Mouse (Mus musculus): Measurements from ENCODE around the gene Ube2d3. TPM values are rescaled to one million over a fixed set of nuclear protein-coding genes. Genes with fewer than 3 reads are reported as not detected.

The Ube2d3 gene
- polyA plus RNA-seq (2012; rRNA removed; ENCODE audit: low replicate concordance): 272 and 312 TPM in 2 replicates

DNA sequence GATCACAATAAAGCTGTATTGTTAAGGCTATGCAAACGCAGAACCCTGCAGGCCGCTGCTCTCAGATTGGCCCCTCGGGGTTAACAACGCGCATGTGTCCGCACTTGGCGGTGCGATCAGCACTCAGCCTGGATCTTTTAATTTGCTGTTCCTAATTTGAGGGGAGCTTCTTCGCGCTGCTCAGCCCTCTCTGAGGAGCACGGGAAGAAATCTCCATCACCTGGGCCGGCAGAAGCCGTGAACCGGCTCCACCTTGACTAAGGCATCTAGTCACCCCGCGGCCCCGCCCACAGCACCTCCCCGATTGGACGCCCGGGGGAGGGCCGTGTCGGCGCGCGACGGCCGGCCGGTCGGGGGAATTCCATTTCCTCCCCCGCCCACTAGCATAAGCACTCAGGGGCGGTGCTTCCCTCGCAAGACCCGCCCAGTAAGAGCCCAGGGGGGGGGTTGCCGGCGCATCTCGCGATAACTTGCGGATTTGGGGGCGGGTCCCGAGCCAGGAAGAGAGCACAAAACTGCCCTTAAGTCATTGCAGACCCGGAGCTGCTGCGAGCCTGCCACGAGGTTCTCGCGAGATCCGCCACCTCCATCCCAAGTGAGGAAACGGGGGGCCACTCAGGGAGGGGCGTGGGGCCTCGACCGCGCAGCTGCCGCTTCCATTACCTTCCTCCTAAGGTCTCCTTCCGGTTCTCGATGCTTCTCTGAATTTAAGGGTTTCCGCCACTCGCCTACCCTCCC, at the start of gene Ube2d3:
Gene Ube2d3, plus strand, starts transcription at position 392 of the 738 bp plus-strand sequence.

DNA sequence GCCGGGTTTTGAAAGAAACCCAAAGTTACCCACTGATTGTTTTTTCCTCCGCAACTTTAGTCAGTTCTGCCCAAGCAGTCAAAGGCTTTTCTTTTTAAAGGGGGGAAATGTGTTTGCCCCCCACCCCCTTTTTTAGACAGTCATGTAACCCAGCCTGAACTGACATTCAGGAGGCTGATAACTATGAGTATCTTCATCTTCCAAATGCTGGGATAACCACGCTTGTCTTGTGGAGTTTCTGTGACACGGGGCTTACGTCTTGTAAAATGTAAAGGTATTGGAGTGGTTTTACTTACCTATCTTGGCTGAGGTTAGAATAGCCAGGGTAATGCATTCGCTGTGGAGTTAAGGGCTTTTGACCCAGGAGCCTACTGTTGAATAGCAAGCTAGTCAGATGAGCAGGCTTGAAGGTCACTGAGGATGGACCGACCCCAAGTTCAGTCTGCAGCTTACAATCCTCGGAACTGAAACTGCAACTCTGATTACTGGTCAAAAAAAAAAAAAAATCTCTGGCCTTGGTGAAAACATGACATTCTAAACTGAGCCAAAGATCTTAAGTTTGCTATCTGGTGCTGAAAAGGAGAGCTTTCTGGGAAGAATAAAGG, 14.2 kb upstream of the Ube2d3 start, which contains the start of gene Cisd2:
Gene Cisd2, minus strand, starts transcription at position 318 of the 605 bp plus-strand sequence.

DNA sequence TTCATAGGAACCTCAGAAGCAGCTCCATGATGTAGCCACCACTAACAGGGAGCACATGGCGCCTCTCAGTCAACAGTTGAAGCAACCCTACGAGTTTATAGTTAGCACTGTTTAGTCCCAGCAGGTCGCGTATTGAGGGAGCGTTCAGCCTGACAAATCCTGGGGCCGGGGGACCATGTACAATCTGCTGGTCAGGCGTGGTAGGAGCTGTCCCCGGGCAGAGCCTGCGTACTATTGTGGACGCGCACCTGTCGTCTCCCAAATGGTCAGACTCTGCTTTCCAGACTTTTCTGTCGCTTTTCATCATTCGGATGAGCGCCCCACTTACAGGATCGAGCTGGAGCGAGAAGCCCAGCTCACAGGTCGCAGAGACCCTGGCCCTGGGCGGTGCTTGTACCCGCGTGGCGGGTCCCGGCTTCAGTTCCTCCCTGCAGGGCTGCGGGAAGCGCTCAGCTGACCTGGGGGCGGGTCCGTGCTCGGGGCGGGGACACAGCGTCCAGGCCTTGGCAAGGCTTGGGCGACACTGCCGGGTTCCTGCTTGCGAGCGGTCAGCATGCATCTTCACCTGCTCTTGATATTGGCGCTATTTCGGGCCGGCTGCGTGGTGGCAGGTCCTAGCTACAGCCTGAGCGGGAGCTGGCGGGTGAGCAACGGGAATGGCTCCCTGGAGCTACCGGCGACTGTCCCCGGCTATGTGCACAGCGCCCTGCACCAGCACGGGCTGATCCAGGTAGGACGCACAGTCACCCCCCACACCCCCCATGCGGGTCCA, 47.4 kb downstream of the Ube2d3 start, which contains the start of gene Manba:
Gene Manba, plus strand, starts transcription at position 484 of the 772 bp plus-strand sequence.

Other genes with a start within 250 kb of the Ube2d3 start
- gene Cenpe, start 225.6 kb upstream of the Ube2d3 start, polyA plus RNA-seq (2012; rRNA removed; ENCODE audit: low replicate concordance): 0.33 and 0.59 TPM in 2 replicates
- 1.1 and 3.7 TPM in 2 replicates for gene Bdh2, start 156.9 kb upstream of the Ube2d3 start, polyA plus RNA-seq (2012; rRNA removed; ENCODE audit: low replicate concordance)
- 0.20 and 0.59 TPM in 2 replicates for gene Slc9b2, start 130.4 kb upstream of the Ube2d3 start, polyA plus RNA-seq (2012; rRNA removed; ENCODE audit: low replicate concordance)
- 0.07 TPM in 1 of 2 replicates, not detected in the other for gene Slc9b1, start 90.1 kb upstream of the Ube2d3 start, polyA plus RNA-seq (2012; rRNA removed; ENCODE audit: low replicate concordance)
- 14.3 and 27.6 TPM in 2 replicates for gene Cisd2, start 14.2 kb upstream of the Ube2d3 start, polyA plus RNA-seq (2012; rRNA removed; ENCODE audit: low replicate concordance)
- gene Manba, start 47.5 kb downstream of the Ube2d3 start, polyA plus RNA-seq (2012; rRNA removed; ENCODE audit: low replicate concordance): 4.8 and 5.7 TPM in 2 replicates